Mouse (Mus musculus) hindbrain, embryonic 10.5 days (tissue): ENCODE results near the gene Aoc2. TPM values are rescaled to one million over a fixed set of nuclear protein-coding genes. Genes with fewer than 3 reads are reported as not detected.
"Not testable (repeated sequence)": the region's sequence is repeated elsewhere in the genome, so short reads cannot be mapped to it uniquely, and the experiment has no call there.

Source experiments
- DNase-seq: peaks from one replicate; pipeline ENCODE4 v3.0.0-alpha.2; 2017; ENCODE audit warnings: low spot score
- H3K27ac ChIP-seq: fragments of 300-500 bp; sonication (generic); 2 replicates; pipeline ENCODE4 v1.5.1; 2016; ENCODE audit warnings: mild to moderate bottlenecking, moderate library complexity
- H3K27me3 ChIP-seq: fragments of 300-500 bp; sonication (generic); 2 replicates; pipeline ENCODE4 v1.6.1; 2016; ENCODE audit warnings: mild to moderate bottlenecking; ENCODE audit not compliant: poor library complexity, insufficient read depth, severe bottlenecking
- H3K36me3 ChIP-seq: fragments of 300-500 bp; sonication (generic); 2 replicates; pipeline ENCODE4 v1.6.1; 2016; ENCODE audit warnings: mild to moderate bottlenecking, moderate library complexity
- H3K4me1 ChIP-seq: fragments of 300-500 bp; sonication (generic); replicated peaks from 2 replicates; pipeline ENCODE4 v1.6.1; 2016; ENCODE audit warnings: mild to moderate bottlenecking
- H3K4me3 ChIP-seq: fragments of 300-500 bp; sonication (generic); 2 replicates; pipeline ENCODE4 v1.5.1; 2016; ENCODE audit warnings: mild to moderate bottlenecking, moderate library complexity
- H3K9me3 ChIP-seq: fragments of 300-500 bp; sonication (generic); 2 replicates; pipeline ENCODE4 v1.6.1; 2016; ENCODE audit warnings: mild to moderate bottlenecking, moderate library complexity
- WGBS: fragments of 180-500 bp; shearing (Covaris S2); methylation state at CpG from one replicate; pipeline ENCODE4 v1.1.7; 2016; 5-methylcytosine and 5-hydroxymethylcytosine counted together
- polyA plus RNA-seq: library from polyadenylated mRNA; unstranded; fragments of >200 nt; fragmentation: Nextera tagmentation; extraction: Ambion mirVana; gene quantifications from 2 replicates; pipeline ENCODE4 v1.2.1, GENCODE M21; 2016

Gene Aoc2
- polyA plus RNA-seq, 1 experiment from 2014 or later, result 1.5 TPM

- H3K9me3 ChIP-seq, result no peaks in the 10 kb centered on the region
- DNase-seq, result no peak
- no peaks in the 10 kb centered on the region for H3K27me3 ChIP-seq
- peaks cover 66% of the 10 kb centered on the region for H3K36me3 ChIP-seq
- no peak overlapping the region for H3K27ac ChIP-seq
- H3K4me1 ChIP-seq, result peaks cover 7% of the 10 kb centered on the region; the same call in 1 of the 2 replicates
- WGBS, result 87% methylated on average over 11 of the region's 11 CpGs
- no peak overlapping the region for H3K4me3 ChIP-seq
These were observed 1.3 kb downstream of the Aoc2 start for GRCm38 (mm10) chr11:101326147-101326546.

GRCm38 (mm10) chr11:101327311-101327710 lies 2.4 kb downstream of the Aoc2 start:
- Histone ChIP-seq H3K9me3 (no peaks in the 10 kb centered on the region), H3K27ac (no peak overlapping the region), H3K4me1 (peaks cover 7% of the 10 kb centered on the region; the same call in 1 of the 2 replicates), H3K4me3 (no peak overlapping the region), H3K36me3 (peaks cover 54% of the 10 kb centered on the region), H3K27me3 (no peaks in the 10 kb centered on the region)
- DNase-seq, result no peak
- WGBS, result 64% methylated on average over 3 of the region's 3 CpGs

- Histone ChIP-seq H3K9me3 (no peaks in the 10 kb centered on the region), H3K4me1 (peaks cover 17% of the 10 kb centered on the region), H3K4me3 (no peak overlapping the region), H3K36me3 (peaks cover 36% of the 10 kb centered on the region), H3K27ac (no peak overlapping the region), H3K27me3 (no peaks in the 10 kb centered on the region)
- WGBS, result 85% methylated on average over 6 of the region's 6 CpGs
- DNase-seq, result no peak
These were observed 4.2 kb downstream of the Aoc2 start for GRCm38 (mm10) chr11:101328941-101329635.

- Histone ChIP-seq H3K4me3 (no peak within 1 kb of the TSS), H3K27ac (no peak within 1 kb of the TSS; the same call in 1 of the 2 replicates), H3K27me3 (no peaks in the 10 kb centered on the region), H3K9me3 (no peaks in the 10 kb centered on the region), H3K36me3 (peaks cover 23% of the 10 kb centered on the region), H3K4me1 (peaks cover 24% of the 10 kb centered on the region)
- no peak for DNase-seq
- WGBS, result 71% methylated on average over 7 of the region's 7 CpGs
These were observed 5.6 kb downstream of the Aoc2 start, which contains the start of gene Aoc3 for GRCm38 (mm10) chr11:101330371-101330924. Gene Aoc3, plus strand, starts transcription at chr11:101330605.

- peaks cover 29% of the 10 kb centered on the region for H3K4me1 ChIP-seq
- not testable (repeated sequence) for H3K9me3 ChIP-seq, DNase-seq, H3K4me3 ChIP-seq, H3K27ac ChIP-seq, H3K27me3 ChIP-seq
- WGBS, result 82% methylated on average over 6 of the region's 6 CpGs
- H3K36me3 ChIP-seq, result peaks cover 18% of the 10 kb centered on the region
These were observed 6.1 kb downstream of the Aoc2 start for GRCm38 (mm10) chr11:101330961-101331360.

GRCm38 (mm10) chr11:101332537-101332936 lies 7.7 kb downstream of the Aoc2 start:
- no peak for DNase-seq
- H3K4me3 ChIP-seq, result no peak overlapping the region
- H3K9me3 ChIP-seq, result no peaks in the 10 kb centered on the region
- H3K27me3 ChIP-seq, result no peaks in the 10 kb centered on the region
- H3K27ac ChIP-seq, result no peak overlapping the region
- H3K36me3 ChIP-seq, result peaks cover 9% of the 10 kb centered on the region; the same call in 1 of the 2 replicates
- 81% methylated on average over 3 of the region's 3 CpGs for WGBS
- H3K4me1 ChIP-seq, result peaks cover 36% of the 10 kb centered on the region

GRCm38 (mm10) chr11:101334023-101334422 lies 9.2 kb downstream of the Aoc2 start:
- WGBS, result 22% methylated on average over 10 of the region's 10 CpGs
- Histone ChIP-seq H3K9me3 (no peaks in the 10 kb centered on the region), H3K4me3 (peak overlapping the region; percentile 18; the same call in 1 of the 2 replicates), H3K36me3 (peaks cover 3% of the 10 kb centered on the region; the same call in 1 of the 2 replicates), H3K27me3 (no peaks in the 10 kb centered on the region), H3K4me1 (peaks cover 50% of the 10 kb centered on the region), H3K27ac (peak overlapping the region; percentile 78)
- peak; percentile 38 for DNase-seq

- Histone ChIP-seq H3K36me3 (no peaks in the 10 kb centered on the region), H3K4me1 (peaks cover 50% of the 10 kb centered on the region), H3K27ac (peak overlapping the region; percentile 78), H3K4me3 (peak overlapping the region; percentile 18; the same call in 1 of the 2 replicates), H3K9me3 (no peaks in the 10 kb centered on the region), H3K27me3 (no peaks in the 10 kb centered on the region)
- WGBS, result 2% methylated on average over 6 of the region's 6 CpGs
- DNase-seq, result peak; percentile 76
These were observed 9.7 kb downstream of the Aoc2 start for GRCm38 (mm10) chr11:101334516-101334915.

GRCm38 (mm10) chr11:101335685-101336084 lies 10.8 kb downstream of the Aoc2 start:
- WGBS, result 87% methylated on average over 9 of the region's 9 CpGs
- DNase-seq, result no peak
- no peaks in the 10 kb centered on the region for H3K27me3 ChIP-seq

GRCm38 (mm10) chr11:101338123-101338760 lies 13.4 kb downstream of the Aoc2 start:
- peaks cover 41% of the 10 kb centered on the region for H3K4me1 ChIP-seq
- DNase-seq, result peak; percentile 69
- H3K36me3 ChIP-seq, result no peaks in the 10 kb centered on the region
- 1% methylated on average over 9 of the region's 9 CpGs for WGBS
- peak overlapping the region; percentile 49 for H3K4me3 ChIP-seq
- H3K27me3 ChIP-seq, result no peaks in the 10 kb centered on the region
- H3K27ac ChIP-seq, result peak overlapping the region; percentile 82
- H3K9me3 ChIP-seq, result no peaks in the 10 kb centered on the region

More at GRCm38 (mm10) chr11:101335685-101336084, 10.8 kb downstream of the Aoc2 start:
- Histone ChIP-seq H3K4me1 (peaks cover 46% of the 10 kb centered on the region), H3K4me3 (no peak overlapping the region), H3K36me3 (no peaks in the 10 kb centered on the region), H3K27ac (no peak overlapping the region), H3K9me3 (no peaks in the 10 kb centered on the region)

- no peak for DNase-seq
- 73% methylated on average over 10 of the region's 10 CpGs for WGBS
- Histone ChIP-seq H3K4me3 (no peak overlapping the region), H3K4me1 (peaks cover 9% of the 10 kb centered on the region; the same call in 1 of the 2 replicates), H3K27ac (no peak overlapping the region), H3K36me3 (no peaks in the 10 kb centered on the region), H3K27me3 (no peaks in the 10 kb centered on the region), H3K9me3 (0 out of 2 replicates have a peak, but pooled peaks cover 3% of the 10 kb centered on the region)
These were observed 22.4 kb downstream of the Aoc2 start for GRCm38 (mm10) chr11:101347083-101347775.

- no peaks in the 10 kb centered on the region for H3K27me3 ChIP-seq
- DNase-seq, result no peak
- 75% methylated on average over 7 of the region's 7 CpGs for WGBS
- H3K4me3 ChIP-seq, result no peak overlapping the region
- H3K27ac ChIP-seq, result no peak overlapping the region
- H3K9me3 ChIP-seq, result 0 out of 2 replicates have a peak, but pooled peaks cover 3% of the 10 kb centered on the region
- no peaks in the 10 kb centered on the region for H3K36me3 ChIP-seq
- H3K4me1 ChIP-seq, result peaks cover 9% of the 10 kb centered on the region; the same call in 1 of the 2 replicates
These were observed 23.9 kb downstream of the Aoc2 start for GRCm38 (mm10) chr11:101348774-101349173.
